Mouse (Mus musculus) gastrocnemius, postnatal 25 days (tissue): Measurements from ENCODE around the gene Ctcfl. TPM values are rescaled to one million over a fixed set of nuclear protein-coding genes. Genes with fewer than 3 reads are reported as not detected.

ENCODE experiments used
- DNase-seq: peaks from one replicate; pipeline ENCODE4 v3.0.0; 2022
- long read RNA-seq, 2 experiments: library from polyadenylated mRNA; stranded (forward); transcript quantifications; one replicate each; pipeline ENCODE4 v2.0.0; 2021
- total RNA-seq, 2 experiments: library from RNA; stranded (reverse); gene quantifications; 1 replicate in 1 of 2; 2 replicates in 1 of 2; pipeline ENCODE4 v1.2.3; 2021

The Ctcfl gene
- not detected for total RNA-seq
- long read RNA-seq, experiment 1: 0 reads
- long read RNA-seq, experiment 2: 0 reads

- no peak for DNase-seq
Observed at GRCm38 (mm10) chr2:173119023-173119944, at the start of gene Ctcfl. Gene Ctcfl, minus strand, starts transcription at chr2:173119525.

GRCm38 (mm10) chr2:173168411-173168851 is 49.1 kb upstream of the Ctcfl start:
- peak; percentile 45 for DNase-seq

GRCm38 (mm10) chr2:173165357-173165756 is 46.0 kb upstream of the Ctcfl start:
- DNase-seq: no peak

- DNase-seq: no peak
Observed at GRCm38 (mm10) chr2:173164946-173165345, 45.6 kb upstream of the Ctcfl start.

- no peak for DNase-seq
Observed at GRCm38 (mm10) chr2:173164358-173164757, 45.0 kb upstream of the Ctcfl start.

GRCm38 (mm10) chr2:173163380-173163779 is 44.1 kb upstream of the Ctcfl start:
- DNase-seq: no peak

GRCm38 (mm10) chr2:173159354-173160311 is 40.3 kb upstream of the Ctcfl start:
- peak; percentile 41 for DNase-seq

GRCm38 (mm10) chr2:173158390-173159055 is 39.2 kb upstream of the Ctcfl start:
- no peak for DNase-seq

GRCm38 (mm10) chr2:173157871-173158270 is 38.5 kb upstream of the Ctcfl start:
- DNase-seq: no peak

- DNase-seq: no peak
Observed at GRCm38 (mm10) chr2:173157376-173157775, 38.1 kb upstream of the Ctcfl start.

- DNase-seq: no peak
Observed at GRCm38 (mm10) chr2:173156923-173157322, 37.6 kb upstream of the Ctcfl start.

GRCm38 (mm10) chr2:173155907-173156306 is 36.6 kb upstream of the Ctcfl start:
- DNase-seq: no peak

- DNase-seq: no peak
Observed at GRCm38 (mm10) chr2:173154962-173155361, 35.6 kb upstream of the Ctcfl start.

GRCm38 (mm10) chr2:173154513-173154912 is 35.2 kb upstream of the Ctcfl start:
- DNase-seq: no peak

GRCm38 (mm10) chr2:173153266-173153665 is 33.9 kb upstream of the Ctcfl start:
- no peak for DNase-seq

GRCm38 (mm10) chr2:173152436-173153151 is 33.3 kb upstream of the Ctcfl start, which contains the start of gene Pck1:
Gene Pck1, plus strand, starts transcription at chr2:173153048.
- no peak for DNase-seq

GRCm38 (mm10) chr2:173151784-173152284 is 32.5 kb upstream of the Ctcfl start:
- no peak for DNase-seq

- DNase-seq: no peak
Observed at GRCm38 (mm10) chr2:173151352-173151751, 32.0 kb upstream of the Ctcfl start.

GRCm38 (mm10) chr2:173148001-173148400 is 28.7 kb upstream of the Ctcfl start:
- no peak for DNase-seq

- no peak for DNase-seq
Observed at GRCm38 (mm10) chr2:173146728-173147127, 27.4 kb upstream of the Ctcfl start.

- DNase-seq: no peak
Observed at GRCm38 (mm10) chr2:173145808-173146207, 26.5 kb upstream of the Ctcfl start.
